Mouse (Mus musculus) neural tube, embryonic 13.5 days (tissue): ENCODE measurements at regions not wholly inside any gene's neighbourhood (a gene's known extent, or its start where the extent isn't known, plus 50 kb on each side); places are given as distances from the start of the nearest gene placed in this dataset.
"Not testable (repeated sequence)": the region's sequence is repeated elsewhere in the genome, so short reads cannot be mapped to it uniquely, and the experiment has no call there.

Source experiments
- ATAC-seq: fragments of 200-750 bp; cut with Nextera tagmentation; 2 replicates; pipeline ENCODE4 v1.8.0; 2017; ENCODE audit warnings: low read depth, mild to moderate bottlenecking, moderate TSS enrichment, moderate library complexity
- H3K27ac ChIP-seq: fragments of 300-500 bp; sonication (generic); replicated peaks from 2 replicates; pipeline ENCODE4 v1.5.1; 2015; ENCODE audit warnings: moderate library complexity, mild to moderate bottlenecking, inconsistent platforms
- H3K27me3 ChIP-seq: fragments of 300-500 bp; sonication (generic); 2 replicates; pipeline ENCODE4 v1.6.1; 2015; ENCODE audit warnings: mild to moderate bottlenecking, inconsistent platforms
- H3K36me3 ChIP-seq: fragments of 300-500 bp; sonication (generic); 2 replicates; pipeline ENCODE4 v1.6.1; 2015; ENCODE audit warnings: mild to moderate bottlenecking, inconsistent platforms
- H3K4me1 ChIP-seq: fragments of 300-500 bp; sonication (generic); replicated peaks from 2 replicates; pipeline ENCODE4 v1.6.1; 2015; ENCODE audit warnings: inconsistent platforms
- H3K4me2 ChIP-seq: fragments of 300-500 bp; sonication (generic); 2 replicates; pipeline ENCODE4 v1.6.1; 2015; ENCODE audit warnings: inconsistent platforms, mild to moderate bottlenecking, moderate library complexity
- H3K4me3 ChIP-seq: fragments of 300-500 bp; sonication (generic); 2 replicates; pipeline ENCODE4 v1.5.1; 2015; ENCODE audit warnings: mild to moderate bottlenecking, inconsistent platforms
- H3K9ac ChIP-seq: fragments of 300-500 bp; sonication (generic); 2 replicates; pipeline ENCODE4 v1.6.1; 2015; ENCODE audit warnings: moderate library complexity, mild to moderate bottlenecking, inconsistent platforms
- H3K9me3 ChIP-seq: fragments of 300-500 bp; sonication (generic); 2 replicates; pipeline ENCODE4 v1.6.1; 2016; ENCODE audit warnings: inconsistent platforms
- WGBS: fragments of 180-500 bp; shearing (Covaris S2); methylation state at CpG from one replicate; pipeline ENCODE4 v1.1.7; 2015; 5-methylcytosine and 5-hydroxymethylcytosine counted together

- 82% methylated on average over 2 of the region's 2 CpGs for WGBS
- no peaks in the 10 kb centered on the region; the same call in 1 of the 2 replicates for H3K9me3 ChIP-seq
- no peak overlapping the region for H3K4me3 ChIP-seq
- ATAC-seq: no peak
- no peaks in the 10 kb centered on the region for H3K36me3 ChIP-seq
- no peak overlapping the region for H3K9ac ChIP-seq
- H3K27me3 ChIP-seq: no peaks in the 10 kb centered on the region
- no peak overlapping the region for H3K27ac ChIP-seq
- peaks cover 8% of the 10 kb centered on the region; the same call in 1 of the 2 replicates for H3K4me1 ChIP-seq
- no peak overlapping the region for H3K4me2 ChIP-seq
These were observed 91.9 kb upstream of the Tcerg1l start for GRCm38 (mm10) chr7:138489471-138489870.

DNA sequence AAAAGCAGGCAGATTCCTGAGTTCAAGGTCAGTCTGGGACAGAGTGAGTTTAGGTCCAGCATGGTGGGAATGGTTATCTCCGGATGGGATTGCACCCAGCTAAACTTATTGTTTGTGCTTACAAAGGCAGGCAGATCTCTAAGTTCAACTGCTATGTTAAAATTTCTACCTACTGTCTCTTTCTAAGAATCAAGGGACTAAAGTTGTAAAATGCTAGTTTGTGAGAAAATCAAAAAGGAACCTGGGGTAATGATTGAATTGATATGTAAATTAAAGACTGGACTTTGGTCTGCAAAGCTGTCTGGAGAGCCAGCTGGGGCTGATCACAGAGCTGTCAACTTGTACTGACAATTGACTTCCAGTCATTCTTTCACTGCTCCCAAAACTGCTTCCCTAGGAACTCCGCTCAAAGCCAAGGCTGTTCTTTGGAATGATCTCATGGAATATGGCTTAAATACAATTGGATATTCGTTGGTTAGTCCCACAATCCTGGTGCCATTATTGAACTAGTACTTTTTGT, 90.7 kb upstream of the Tcerg1l start:
- WGBS: 77% methylated on average over 3 of the region's 3 CpGs
- no peak for ATAC-seq

GRCm38 (mm10) chr7:138472891-138473455, 75.4 kb upstream of the Tcerg1l start:
- no peak overlapping the region for H3K4me3 ChIP-seq
- H3K27me3 ChIP-seq: no peaks in the 10 kb centered on the region
- H3K4me2 ChIP-seq: no peak overlapping the region
- H3K36me3 ChIP-seq: no peaks in the 10 kb centered on the region
- H3K4me1 ChIP-seq: no peaks in the 10 kb centered on the region
- WGBS: 75% methylated on average over 2 of the region's 2 CpGs
- ATAC-seq: no peak
- H3K9ac ChIP-seq: no peak overlapping the region
- no peaks in the 10 kb centered on the region for H3K9me3 ChIP-seq
- H3K27ac ChIP-seq: no peak overlapping the region

More for the DNA sequence above, 90.7 kb upstream of the Tcerg1l start:
- no peak overlapping the region for H3K4me2 ChIP-seq
- H3K9ac ChIP-seq: no peak overlapping the region
- no peak overlapping the region for H3K27ac ChIP-seq
- H3K36me3 ChIP-seq: no peaks in the 10 kb centered on the region
- H3K4me1 ChIP-seq: no peaks in the 10 kb centered on the region
- H3K4me3 ChIP-seq: no peak overlapping the region
- no peaks in the 10 kb centered on the region; the same call in 1 of the 2 replicates for H3K9me3 ChIP-seq
- no peaks in the 10 kb centered on the region for H3K27me3 ChIP-seq

DNA sequence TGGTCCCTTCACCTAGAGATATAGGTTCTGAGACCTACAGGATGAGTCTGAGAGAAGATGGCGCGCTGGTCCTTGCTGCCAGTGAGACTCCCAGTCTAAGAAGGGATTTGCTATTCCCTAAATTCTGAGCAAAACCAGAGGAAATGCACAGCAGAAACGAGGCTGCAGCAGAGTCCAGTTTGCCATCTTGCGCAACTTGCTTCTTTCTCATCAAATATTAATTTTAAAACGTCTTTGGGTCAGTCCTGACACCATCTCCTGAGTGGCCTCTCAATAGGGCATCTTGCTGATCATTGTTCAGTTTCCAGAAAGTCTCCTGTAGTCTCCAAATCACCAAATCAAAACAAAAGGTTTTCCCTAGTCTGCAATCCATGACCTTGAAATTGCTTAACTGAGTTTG, 74.8 kb upstream of the Tcerg1l start:
- H3K9me3 ChIP-seq: no peaks in the 10 kb centered on the region
- 86% methylated on average over 5 of the region's 5 CpGs for WGBS
- H3K27ac ChIP-seq: no peak overlapping the region
- no peak for ATAC-seq
- no peak overlapping the region for H3K9ac ChIP-seq
- H3K4me2 ChIP-seq: no peak overlapping the region
- H3K36me3 ChIP-seq: no peaks in the 10 kb centered on the region
- H3K4me3 ChIP-seq: no peak overlapping the region
- no peaks in the 10 kb centered on the region for H3K27me3 ChIP-seq
- H3K4me1 ChIP-seq: no peaks in the 10 kb centered on the region

- no peaks in the 10 kb centered on the region for H3K27me3 ChIP-seq
- H3K36me3 ChIP-seq: no peaks in the 10 kb centered on the region
- 82% methylated on average over 4 of the region's 4 CpGs for WGBS
- no peak overlapping the region for H3K4me2 ChIP-seq
- no peaks in the 10 kb centered on the region for H3K9me3 ChIP-seq
- H3K27ac ChIP-seq: no peak overlapping the region
- H3K9ac ChIP-seq: no peak overlapping the region
- H3K4me1 ChIP-seq: no peaks in the 10 kb centered on the region
- no peak overlapping the region for H3K4me3 ChIP-seq
- no peak for ATAC-seq
These were observed 71.7 kb upstream of the Tcerg1l start for GRCm38 (mm10) chr7:138469211-138469610.

DNA sequence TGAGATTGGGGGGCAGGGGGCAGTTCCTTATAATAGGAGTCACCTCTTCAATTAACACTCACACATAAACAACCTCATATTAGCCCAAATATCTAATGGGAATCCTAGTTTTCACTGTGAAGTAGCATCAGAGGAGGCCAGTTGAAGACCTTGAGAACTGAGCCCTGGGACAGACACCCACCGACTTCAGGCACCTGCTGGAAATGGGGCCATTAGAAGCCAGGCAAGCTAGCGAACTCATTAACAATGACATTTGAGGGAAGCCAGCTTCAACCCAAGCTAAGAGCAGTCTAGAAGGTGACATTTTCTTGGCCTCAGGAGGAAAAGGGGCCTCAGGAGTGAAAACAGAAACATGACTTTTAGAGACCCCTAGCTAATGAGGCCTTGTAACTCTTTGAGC, 70.9 kb upstream of the Tcerg1l start:
- H3K4me1 ChIP-seq: no peaks in the 10 kb centered on the region
- no peaks in the 10 kb centered on the region for H3K9me3 ChIP-seq
- no peak for ATAC-seq
- H3K4me3 ChIP-seq: no peak overlapping the region
- H3K9ac ChIP-seq: no peak overlapping the region
- H3K27me3 ChIP-seq: no peaks in the 10 kb centered on the region
- no peak overlapping the region for H3K4me2 ChIP-seq
- H3K36me3 ChIP-seq: no peaks in the 10 kb centered on the region
- no peak overlapping the region for H3K27ac ChIP-seq
- 90% methylated on average over 2 of the region's 2 CpGs for WGBS

GRCm38 (mm10) chr7:138467981-138468380, 70.5 kb upstream of the Tcerg1l start:
- ATAC-seq: no peak
- H3K27me3 ChIP-seq: no peaks in the 10 kb centered on the region
- WGBS: 65% methylated on average over 2 of the region's 2 CpGs

DNA sequence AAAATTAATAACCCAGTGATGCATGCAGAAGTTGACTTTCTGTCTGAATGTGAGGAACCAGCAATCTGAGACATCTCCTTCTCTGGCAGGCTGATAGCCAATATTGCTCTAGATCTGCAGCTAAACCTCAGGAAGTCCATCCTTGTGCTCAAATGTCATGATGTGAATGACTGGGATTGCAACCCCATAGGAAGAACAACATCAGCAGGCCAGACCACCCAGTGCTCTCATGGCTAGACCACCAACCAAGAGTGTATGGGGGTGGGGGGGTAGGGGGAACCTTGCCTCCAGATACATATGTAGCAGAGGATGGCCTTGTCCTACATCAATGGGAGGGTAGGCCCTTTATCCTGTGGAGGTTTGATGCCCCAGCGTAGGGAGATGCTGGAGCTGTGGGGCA, 69.9 kb upstream of the Tcerg1l start:
- no peaks in the 10 kb centered on the region for H3K27me3 ChIP-seq
- H3K4me2 ChIP-seq: no peak overlapping the region
- no peaks in the 10 kb centered on the region for H3K4me1 ChIP-seq
- no peak overlapping the region for H3K27ac ChIP-seq
- no peak overlapping the region for H3K4me3 ChIP-seq
- no peaks in the 10 kb centered on the region for H3K9me3 ChIP-seq
- H3K9ac ChIP-seq: no peak overlapping the region
- no peak for ATAC-seq
- H3K36me3 ChIP-seq: no peaks in the 10 kb centered on the region
- WGBS: 65% methylated on average over 1 of the region's 1 CpGs

More at GRCm38 (mm10) chr7:138467981-138468380, 70.5 kb upstream of the Tcerg1l start:
- no peak overlapping the region for H3K27ac ChIP-seq
- no peak overlapping the region for H3K4me3 ChIP-seq
- H3K36me3 ChIP-seq: no peaks in the 10 kb centered on the region
- no peak overlapping the region for H3K4me2 ChIP-seq
- H3K9ac ChIP-seq: no peak overlapping the region
- H3K9me3 ChIP-seq: no peaks in the 10 kb centered on the region
- H3K4me1 ChIP-seq: no peaks in the 10 kb centered on the region

- Histone ChIP-seq H3K9me3 (no peaks in the 10 kb centered on the region), H3K4me2 (no peak overlapping the region), H3K4me1 (peaks cover 13% of the 10 kb centered on the region), H3K4me3 (no peak overlapping the region), H3K27me3 (no peaks in the 10 kb centered on the region), H3K36me3 (no peaks in the 10 kb centered on the region), H3K9ac (no peak overlapping the region), H3K27ac (peak overlapping the region; percentile 3; the same call in 1 of the 2 replicates)
- WGBS: 45% methylated on average over 7 of the region's 7 CpGs
- ATAC-seq: no peak
These were observed 60.4 kb upstream of the Tcerg1l start for GRCm38 (mm10) chr7:138457964-138458363.

DNA sequence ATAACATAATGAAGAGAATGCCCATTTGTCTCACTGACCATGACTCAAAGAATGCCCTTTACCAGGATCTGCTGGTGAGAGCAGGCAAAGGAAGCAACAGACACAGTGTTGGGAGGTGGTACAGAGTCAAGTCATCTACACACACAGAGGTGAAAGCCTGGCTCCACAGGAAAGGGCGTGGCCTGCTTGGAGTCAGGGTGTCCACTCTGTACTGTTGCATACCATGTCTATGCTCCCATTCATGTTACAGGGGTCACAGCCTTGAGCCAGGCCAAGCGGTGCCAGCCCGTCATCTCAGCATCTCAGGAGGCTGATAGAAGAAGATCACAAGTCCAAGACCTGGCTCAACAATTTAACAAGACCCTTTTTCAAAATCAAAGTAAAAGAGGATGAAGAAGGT, 57.8 kb upstream of the Tcerg1l start:
- H3K27ac ChIP-seq: no peak overlapping the region
- no peak overlapping the region for H3K9ac ChIP-seq
- no peak overlapping the region for H3K4me3 ChIP-seq
- H3K36me3 ChIP-seq: no peaks in the 10 kb centered on the region
- 94% methylated on average over 3 of the region's 3 CpGs for WGBS
- H3K4me2 ChIP-seq: no peak overlapping the region
- H3K9me3 ChIP-seq: no peaks in the 10 kb centered on the region
- H3K4me1 ChIP-seq: peaks cover 13% of the 10 kb centered on the region
- H3K27me3 ChIP-seq: no peaks in the 10 kb centered on the region
- ATAC-seq: no peak

DNA sequence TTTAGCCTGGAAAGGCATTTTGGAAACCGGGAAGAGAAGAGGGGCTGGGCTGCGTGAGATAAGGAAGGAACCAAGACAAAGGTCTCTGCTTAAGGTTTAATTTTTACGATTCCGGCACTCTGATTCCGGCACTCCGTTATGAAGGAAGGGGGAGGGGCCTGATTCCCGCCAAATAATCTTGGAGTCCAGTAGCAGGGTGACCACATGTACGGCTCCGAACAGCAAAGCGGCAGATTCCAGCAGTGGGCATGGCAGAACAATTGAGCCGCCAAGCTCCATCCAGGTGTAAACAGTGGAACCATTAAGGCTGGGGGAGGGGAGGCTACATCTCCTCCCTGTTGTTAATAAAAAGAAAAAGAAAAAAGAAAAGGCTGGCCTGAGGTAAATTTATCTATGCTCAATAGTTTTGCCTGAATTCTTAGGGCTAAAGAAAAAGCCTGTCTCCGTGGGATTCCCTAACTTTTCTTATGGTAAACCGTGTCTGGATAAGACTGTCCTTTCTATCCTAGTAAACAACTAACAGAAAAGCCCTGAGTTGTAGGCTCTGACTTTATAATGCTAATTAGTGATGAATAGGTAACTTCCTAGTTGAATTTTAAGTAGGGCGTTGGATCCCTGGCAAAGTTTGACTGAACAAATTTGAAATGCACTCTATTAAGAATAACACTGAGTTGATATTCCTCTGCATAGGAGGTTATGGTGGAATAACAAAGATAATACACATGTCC, 57.1 kb upstream of the Tcerg1l start:
- H3K27ac ChIP-seq, ATAC-seq, H3K9ac ChIP-seq, H3K27me3 ChIP-seq, H3K36me3 ChIP-seq, H3K4me2 ChIP-seq, H3K4me3 ChIP-seq, H3K9me3 ChIP-seq: not testable (repeated sequence)
- H3K4me1 ChIP-seq: peaks cover 13% of the 10 kb centered on the region
- 45% methylated on average over 14 of the region's 14 CpGs for WGBS

DNA sequence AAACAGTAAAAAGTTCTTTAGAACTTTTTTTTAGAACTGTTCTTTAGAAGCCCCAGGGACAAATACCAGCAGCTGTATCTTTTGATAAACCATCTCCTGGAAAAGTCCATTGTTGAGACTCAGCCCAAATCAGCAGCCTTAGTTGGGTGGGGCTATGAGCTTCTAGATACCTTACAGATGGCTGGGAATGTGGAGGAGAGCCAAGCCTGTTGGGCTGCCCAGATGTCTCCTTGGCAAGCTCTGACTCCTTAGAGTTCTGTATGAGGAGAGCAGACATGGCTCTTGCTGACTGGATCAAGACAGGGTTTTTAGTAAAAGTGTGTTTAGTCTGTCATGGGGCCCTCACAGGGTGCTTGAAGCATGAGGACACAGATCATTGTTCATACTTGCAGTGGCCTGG, 53.8 kb upstream of the Tcerg1l start:
- Histone ChIP-seq H3K4me1 (no peaks in the 10 kb centered on the region), H3K27ac (no peak overlapping the region), H3K9me3 (no peaks in the 10 kb centered on the region), H3K4me2 (no peak overlapping the region), H3K4me3 (no peak overlapping the region), H3K36me3 (no peaks in the 10 kb centered on the region), H3K27me3 (no peaks in the 10 kb centered on the region), H3K9ac (no peak overlapping the region)
- ATAC-seq: no peak

- H3K9ac ChIP-seq: no peak overlapping the region
- H3K4me2 ChIP-seq: no peak overlapping the region
- H3K27ac ChIP-seq: no peak overlapping the region
- 38% methylated on average over 7 of the region's 7 CpGs for WGBS
- ATAC-seq: no peak
- H3K4me1 ChIP-seq: no peaks in the 10 kb centered on the region
- no peaks in the 10 kb centered on the region for H3K27me3 ChIP-seq
- H3K4me3 ChIP-seq: no peak overlapping the region
- no peaks in the 10 kb centered on the region for H3K36me3 ChIP-seq
- H3K9me3 ChIP-seq: no peaks in the 10 kb centered on the region
These were observed 51.0 kb upstream of the Tcerg1l start for GRCm38 (mm10) chr7:138448519-138448918.
